Mouse (Mus musculus) layer of hippocampus, postnatal 14 days (tissue): ENCODE results near the gene Bicd2. TPM values are rescaled to one million over a fixed set of nuclear protein-coding genes. Genes with fewer than 3 reads are reported as not detected.

ENCODE experiments used
- DNase-seq, 2 experiments: peaks; one replicate each; pipeline ENCODE4 v3.0.0; 2021 to 2022; ENCODE audit warnings: low spot score in 2 of 2, mixed read lengths in 1 of 2
- long read RNA-seq, 2 experiments: library from polyadenylated mRNA; stranded (forward); transcript quantifications; one replicate each; pipeline ENCODE4 v2.0.0; 2021
- total RNA-seq, 2 experiments: library from RNA; stranded (reverse); gene quantifications; 2 replicates each; pipeline ENCODE4 v1.2.3; 2021

The Bicd2 gene
- total RNA-seq, result 10 to 100 TPM; 47.9 to 48.6 TPM
- long read RNA-seq, experiment 1, full-length matches to known transcripts, result 29 of 40 reads
- long read RNA-seq, experiment 1, partial matches to known transcripts, result 5 of 40 reads
- long read RNA-seq, experiment 1, other reads (novel, unspliced or antisense), result 6 of 40 reads
- long read RNA-seq, experiment 2, full-length matches to known transcripts, result 26 of 36 reads
- long read RNA-seq, experiment 2, partial matches to known transcripts, result 1 of 36 reads
- long read RNA-seq, experiment 2, other reads (novel, unspliced or antisense), result 9 of 36 reads

DNA sequence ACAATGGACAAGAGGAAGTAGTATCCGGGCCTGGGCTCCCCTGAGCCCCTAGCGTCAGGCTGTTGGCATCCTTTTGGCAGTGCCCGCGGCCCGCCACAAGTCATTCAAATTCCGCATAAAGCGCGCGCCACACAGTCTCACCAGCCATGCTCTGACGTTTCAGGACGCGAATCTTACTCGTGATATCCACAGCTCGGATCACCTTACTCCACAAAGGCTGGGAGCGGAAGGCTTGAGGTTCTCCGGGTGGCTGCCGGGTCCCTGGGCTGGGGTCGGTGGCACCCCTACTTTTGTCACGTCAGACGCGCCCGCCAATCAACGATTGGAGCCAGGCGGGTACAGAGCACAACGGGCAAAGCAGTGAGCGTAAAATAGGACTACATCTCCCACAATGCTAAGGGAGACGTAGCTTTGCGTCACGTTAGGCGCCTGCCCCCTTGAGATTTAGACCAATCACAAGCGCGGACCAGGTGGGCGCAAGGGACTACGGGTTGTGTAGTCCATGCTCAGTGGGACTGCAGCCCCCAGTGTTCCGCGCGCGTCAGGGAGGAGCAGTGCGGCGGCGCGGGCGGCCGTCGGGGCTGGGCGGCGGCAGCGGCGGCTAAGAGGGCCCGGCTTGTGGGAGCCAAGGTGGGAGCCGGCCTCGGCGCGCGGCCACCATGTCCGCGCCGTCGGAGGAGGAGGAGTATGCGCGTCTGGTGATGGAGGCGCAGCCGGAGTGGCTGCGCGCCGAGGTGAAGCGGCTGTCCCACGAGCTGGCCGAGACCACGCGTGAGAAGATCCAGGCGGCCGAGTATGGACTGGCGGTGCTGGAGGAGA is at the start of gene Bicd2:
TSS of gene Bicd2 (plus strand) at position 574 of the 819 bp plus-strand sequence.
- peak; percentile 94 to 99 for DNase-seq

DNA sequence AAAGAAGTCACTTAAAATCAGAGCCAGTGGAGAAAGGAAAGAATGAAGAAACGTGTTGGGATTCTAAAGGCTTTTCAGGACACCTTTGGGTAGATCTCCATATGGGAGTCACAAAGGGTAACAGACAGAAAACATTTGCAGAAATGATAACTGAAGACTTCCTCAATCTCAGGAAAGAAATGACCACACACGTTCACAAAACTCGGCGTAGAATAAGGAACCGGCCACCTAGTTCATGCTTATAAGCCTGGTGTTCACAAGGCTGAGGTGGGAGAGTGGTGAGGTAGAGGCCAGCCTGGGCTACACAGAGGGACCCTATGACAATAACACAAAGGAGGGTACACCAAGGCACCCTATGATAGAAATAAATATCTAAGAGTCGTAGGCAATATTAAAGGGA is 49.4 kb upstream of the Bicd2 start:
- no peak for DNase-seq

DNA sequence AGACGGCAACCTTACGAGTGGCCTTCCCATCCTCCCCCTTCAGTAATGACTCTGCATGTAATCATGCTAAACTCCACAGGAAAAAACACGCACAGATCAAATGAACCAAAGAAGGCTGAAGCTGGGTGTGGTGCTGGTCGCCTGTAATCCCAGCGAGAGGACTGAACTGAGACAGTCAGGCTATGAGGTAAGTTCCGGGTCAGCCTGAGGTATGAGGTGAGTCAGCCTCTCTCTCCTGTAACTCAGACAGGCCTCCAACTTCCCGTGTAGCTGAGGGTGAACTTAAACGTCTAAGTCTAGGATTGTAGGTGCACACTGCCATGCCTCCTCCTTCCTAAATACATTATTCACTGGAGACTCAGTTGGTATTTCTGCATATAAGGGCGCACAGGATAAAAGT is 47.3 kb upstream of the Bicd2 start:
- DNase-seq, result no peak

DNA sequence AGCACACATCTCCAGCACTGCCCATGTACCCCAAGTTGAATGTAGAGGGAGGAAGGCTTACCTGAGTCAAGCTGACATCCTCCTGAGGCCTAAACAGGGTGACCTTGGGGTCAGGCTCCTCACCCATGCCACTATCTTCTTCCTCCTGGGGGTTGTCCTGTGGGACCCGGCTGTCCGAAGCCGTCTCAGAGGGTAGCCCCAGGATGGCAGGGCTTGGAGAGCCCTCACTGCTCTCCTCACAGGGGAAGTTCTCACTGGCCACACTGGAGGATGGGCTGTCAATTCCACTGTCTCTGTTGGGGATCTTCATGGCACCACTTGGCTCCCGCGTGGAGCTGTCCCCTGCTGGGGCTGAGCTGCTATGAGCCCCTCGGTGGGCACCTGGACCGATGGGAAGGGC is 45.1 kb upstream of the Bicd2 start:
- no peak for DNase-seq

DNA sequence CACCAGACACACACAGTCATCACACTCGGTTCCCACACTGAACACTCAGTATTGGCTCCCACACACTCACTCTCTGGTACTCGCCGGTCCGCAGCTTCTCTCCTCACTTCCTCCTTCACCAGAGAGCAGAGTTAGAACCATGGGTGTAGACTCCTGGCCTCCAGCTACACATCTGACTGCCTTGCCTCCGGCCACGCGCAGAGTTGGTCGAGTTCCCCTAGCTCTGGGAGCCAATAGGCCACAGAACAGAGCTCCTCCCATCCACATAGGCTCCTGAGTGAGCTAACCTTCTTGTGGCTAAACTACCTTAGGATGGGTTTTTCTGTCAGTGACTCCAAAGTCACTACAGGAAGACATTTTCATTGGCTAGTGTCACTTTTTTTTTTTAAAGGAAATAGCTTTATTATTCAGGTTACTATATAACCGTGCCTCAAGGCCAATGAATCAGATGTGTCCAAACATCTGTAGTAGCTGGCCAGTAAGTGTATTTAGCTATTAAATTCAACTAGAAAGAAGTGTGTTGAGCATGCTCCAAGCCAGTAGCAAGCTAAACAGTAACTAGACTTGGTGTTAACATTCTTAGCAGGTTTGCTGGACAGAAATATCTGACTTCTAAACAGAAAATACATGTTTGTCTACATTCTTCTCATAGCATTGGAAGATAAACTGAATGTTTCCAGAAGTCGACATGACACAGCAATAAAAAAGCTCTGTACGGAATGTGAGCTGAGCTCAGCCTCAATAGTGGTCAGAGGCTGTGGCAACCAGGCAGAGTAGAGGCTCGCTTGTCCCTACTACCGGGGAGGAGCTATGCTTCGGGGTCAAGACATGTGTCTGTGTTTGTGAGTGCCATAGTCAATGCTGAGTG is 42.6 kb upstream of the Bicd2 start:
- DNase-seq, result no peak

DNA sequence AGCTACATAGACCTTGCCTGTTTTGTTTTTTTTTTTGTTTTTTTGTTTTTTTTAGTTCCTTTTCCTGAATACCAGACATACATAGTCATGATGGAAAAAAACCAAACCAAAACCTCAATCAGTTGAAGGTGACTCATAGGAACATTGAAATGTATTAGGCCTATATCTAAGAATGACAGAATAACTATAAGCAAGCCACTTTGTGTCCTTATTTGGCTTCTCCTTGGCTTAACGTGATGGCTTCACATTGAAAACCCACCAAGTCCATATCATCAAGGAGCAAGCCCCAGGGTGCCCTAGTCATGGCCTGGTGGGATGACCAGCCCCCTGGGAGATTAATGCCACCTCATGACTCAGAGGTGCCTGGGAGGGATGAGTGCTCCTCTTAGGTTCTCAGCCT is 40.6 kb upstream of the Bicd2 start:
- DNase-seq, result no peak

DNA sequence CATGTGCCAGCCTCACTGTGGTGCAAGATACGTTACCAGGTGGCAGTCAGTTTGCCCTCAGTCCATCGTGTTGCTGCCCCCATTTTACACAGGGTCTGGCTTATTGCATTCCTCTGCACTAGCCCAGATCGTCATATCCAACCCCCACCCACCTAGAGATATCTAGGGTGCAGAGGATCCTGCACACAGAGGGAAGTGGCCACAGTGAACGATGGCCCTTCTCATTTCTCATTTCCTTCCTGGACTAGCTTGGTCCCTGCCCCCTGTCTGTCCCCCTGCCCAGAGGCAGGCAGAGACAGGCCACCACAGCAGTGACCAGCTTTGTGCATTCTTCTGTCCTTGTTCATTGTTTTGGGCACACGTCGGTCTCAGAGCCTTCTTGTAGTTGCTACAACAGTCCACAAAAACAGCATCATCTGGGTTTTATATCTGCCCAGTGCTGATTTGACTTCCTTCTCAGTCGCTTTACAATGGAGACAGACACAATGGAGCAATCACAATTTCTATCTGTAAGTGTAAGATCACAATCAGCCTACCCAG is 34.5 kb upstream of the Bicd2 start:
- DNase-seq, result no peak

DNA sequence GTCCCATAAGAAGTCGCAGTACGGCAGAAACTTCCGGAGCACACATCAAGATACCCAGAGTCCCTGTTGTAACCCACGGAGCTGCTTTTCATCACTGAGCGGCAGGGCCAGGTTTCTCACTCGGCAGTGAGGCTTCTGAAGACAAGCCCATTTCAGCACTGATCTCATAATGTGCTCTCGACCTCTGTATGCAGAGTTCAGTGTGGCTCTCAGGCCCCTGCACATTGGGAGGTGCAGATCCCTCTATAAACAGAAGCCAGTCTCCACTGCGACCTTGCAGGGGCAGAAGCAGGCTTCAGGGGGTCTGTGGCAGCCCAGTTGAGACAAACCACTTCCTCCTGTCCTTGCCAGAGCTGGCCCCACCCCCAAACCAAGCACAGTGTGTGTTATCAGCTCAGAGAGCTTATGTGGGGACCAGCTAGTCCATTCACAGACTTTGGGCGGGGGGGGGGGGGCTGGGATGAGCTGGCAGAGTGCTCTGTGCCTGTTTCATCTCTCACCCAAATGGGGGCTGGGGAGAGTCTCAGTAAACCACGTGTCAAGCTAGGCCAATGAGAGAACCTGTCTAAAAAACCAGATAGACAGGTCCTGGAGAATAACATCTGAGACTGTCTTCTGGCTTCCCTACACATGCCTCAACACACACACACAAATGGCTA is 33.9 kb upstream of the Bicd2 start:
- DNase-seq, result peak in 1 of 2 experiments; percentile 39

DNA sequence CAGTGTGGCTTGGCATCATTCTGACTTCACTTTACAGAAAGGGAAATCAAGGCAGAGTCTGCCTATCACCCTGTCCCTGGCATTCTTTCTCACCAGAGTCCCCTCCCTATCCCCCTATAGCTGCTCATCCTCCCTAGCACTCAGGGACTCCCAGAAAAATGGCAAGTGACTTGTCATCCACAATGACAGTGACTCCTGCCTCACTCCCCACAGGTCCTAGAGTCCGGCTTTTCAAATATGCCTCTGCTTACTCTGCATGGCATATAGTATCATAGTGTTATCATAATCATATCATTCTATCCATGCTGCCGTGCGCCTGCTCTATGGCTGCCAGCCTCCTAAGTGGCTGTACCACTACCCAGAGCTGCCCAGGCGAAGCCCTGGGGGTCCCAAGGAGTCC is 33.2 kb upstream of the Bicd2 start:
- DNase-seq, result no peak

DNA sequence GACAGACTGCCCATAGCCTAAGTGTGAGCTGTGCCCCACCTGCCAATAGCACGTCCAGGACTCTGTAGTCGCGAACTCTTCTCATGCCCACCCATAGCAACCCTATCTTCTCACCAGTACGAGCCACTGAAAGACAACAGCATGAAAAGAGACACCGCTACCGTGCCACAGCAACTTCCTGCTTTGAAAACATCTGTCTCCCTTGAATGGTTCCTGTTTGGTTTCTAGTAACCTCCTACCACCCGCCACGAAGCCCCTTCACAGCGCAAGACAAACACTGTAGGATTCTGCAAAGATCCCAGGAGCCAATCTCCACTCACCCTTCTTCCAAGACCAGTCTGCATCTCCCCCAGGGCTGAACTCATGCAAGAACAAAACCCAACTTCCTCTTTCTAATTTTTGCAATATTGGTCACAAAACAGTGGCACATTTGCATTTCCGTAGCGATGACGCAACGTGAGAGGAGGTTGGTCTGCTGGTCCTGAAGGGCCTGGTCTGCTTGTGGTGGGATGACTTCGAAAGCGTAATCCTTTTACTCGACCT is 32.5 kb upstream of the Bicd2 start:
- no peak for DNase-seq

DNA sequence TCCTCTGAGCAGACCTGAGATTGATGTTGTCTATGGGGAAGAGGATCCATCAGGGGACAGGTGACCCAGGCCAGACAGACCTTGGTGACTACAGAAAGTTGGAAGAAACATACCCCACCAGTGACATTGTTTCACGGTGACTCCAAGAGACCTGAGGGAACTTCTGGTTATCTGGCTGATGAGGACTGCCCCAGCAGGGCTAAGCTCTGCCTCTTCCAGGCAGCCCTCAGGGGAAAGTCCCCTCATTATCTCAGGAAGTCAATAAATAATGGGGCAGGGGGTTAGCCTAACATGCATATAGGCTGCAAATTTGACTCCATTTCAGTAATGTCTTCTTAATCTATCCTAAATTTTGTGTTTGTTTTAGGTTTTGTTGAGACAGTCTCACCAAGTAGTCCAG is 31.9 kb upstream of the Bicd2 start:
- no peak for DNase-seq

DNA sequence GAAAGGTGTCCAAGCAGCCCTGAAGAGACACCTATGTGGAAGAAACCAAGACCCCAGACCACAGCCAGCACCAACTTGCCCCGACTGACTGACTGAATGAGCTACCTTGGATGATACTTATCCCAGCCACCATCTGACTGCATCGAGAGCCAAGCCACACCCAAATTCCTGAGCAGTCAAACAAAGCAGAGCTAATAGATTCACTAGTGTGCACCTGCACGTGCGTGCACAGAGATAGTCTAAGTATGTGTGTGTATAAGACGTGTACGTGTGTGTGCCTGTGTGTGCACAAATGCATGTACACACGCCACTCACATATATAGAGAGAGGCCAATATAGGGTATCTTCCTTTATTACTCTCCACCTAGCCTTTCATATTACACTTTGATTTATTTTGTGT is 29.7 kb upstream of the Bicd2 start:
- no peak for DNase-seq

DNA sequence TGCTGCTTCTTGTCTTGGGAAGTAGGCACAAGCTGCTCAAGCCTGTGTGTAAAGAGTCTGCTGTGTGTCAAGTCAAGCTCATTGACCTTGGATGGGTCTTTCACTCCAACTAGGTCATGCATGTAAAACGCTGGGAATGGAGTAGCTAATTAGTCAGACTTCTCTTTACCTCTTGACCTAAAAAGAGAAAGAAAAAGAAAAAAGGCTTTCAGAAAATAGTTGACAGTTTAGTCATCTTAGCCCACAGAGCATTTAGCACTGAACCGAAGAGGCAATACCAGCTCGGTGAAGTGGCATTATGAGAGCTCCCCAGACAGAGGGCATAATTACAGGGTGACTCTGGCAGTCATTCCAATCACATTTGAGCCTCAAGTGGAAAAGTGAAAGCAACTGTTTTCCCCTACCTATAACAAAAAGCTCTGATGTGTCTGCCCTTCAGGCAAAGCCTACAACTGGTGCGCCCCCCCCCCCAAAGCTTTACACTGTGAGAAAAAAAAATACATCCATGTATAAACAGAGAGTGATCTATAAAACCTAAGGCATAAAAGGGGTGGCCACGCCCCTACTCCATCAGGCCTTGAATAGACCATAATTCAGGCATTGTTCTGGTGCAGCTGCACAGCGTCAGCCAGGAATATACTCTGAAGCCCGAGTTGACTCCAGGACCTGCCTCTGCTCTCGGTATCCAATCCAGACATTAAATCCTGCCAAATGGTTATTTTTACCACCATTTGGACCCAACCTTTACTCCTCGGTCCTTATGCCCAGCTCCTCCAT is 24.8 kb upstream of the Bicd2 start:
- no peak for DNase-seq

DNA sequence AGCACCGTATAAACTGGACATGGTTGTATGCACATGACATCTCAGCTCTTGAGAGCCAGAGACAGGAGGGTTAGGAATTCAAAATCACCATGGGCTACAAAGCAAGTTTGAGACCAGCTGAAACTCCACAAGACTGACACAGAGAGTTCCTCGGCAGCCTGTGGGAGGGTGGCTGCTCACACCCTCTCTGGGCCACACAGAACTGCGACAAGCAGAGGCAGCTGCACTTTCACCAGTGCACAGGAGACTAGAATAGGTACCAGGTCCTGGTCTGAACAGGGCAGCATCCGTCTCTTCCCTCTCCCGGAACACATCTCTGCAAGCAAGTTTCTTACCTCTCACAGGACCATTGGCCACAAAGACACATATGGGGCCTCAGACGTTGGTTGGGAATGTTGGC is 23.9 kb upstream of the Bicd2 start:
- DNase-seq, result no peak

DNA sequence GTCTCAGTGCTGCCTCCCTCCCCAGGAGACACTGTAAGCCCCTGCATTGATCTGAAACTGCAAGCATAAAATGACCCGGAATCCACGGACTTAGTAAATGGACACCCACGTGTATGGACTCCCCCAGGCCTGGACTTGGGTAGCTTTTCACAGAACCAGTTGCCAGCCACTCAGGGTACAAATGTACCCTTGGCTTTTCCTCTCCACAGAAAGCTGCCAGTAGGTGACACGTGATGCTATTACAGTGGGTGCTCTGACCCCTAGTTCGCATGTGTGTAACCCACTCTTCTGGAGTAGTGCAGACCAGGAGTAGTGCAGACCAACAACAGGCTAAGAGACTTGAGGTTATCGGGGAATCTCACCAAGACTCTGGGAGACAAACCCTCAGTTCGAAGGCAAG is 23.5 kb upstream of the Bicd2 start:
- DNase-seq, result no peak

DNA sequence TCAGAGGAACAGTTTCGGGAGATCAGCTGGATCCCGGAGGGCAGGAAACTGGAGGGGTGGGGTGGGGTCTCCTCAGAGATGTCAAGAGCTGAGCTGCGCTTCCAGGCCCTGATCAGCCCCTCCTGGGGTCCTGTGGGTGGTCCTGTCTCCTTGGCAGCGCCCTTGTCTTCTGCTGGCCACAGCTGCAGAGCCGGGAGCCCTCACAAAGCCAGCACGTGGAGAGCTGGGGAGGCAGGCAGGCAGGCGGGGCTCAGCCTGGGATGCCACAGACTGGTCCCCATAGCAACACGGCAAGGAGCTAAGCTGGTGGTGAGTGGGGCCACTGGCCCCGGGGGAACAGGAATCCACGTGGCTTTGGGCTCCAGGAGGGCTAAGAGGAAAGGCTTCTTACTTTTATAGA is 21.3 kb upstream of the Bicd2 start, which contains the start of gene Fgd3:
TSS of gene Fgd3 (minus strand) at position 272 of the 400 bp plus-strand sequence.
- DNase-seq, result peak; percentile 57 to 60

DNA sequence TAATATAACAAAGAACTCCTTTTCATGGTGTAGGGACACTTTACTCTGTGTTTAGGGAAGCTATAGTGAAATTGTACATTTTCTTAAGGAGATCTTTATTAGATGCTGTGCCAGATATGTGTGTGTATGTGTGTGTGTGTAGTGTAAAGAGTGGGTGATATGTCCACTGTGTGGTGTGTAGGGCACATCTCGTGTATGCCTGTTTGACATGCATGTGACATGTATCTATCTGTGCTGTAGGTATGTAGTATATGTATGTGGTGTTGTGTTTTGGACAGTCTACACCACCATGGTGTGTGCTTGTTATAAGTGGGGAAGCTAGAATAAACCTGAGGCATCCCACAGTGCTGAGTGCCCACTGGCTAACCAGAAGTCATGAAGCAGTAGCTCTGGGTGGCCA is 20.9 kb upstream of the Bicd2 start:
- DNase-seq, result no peak

DNA sequence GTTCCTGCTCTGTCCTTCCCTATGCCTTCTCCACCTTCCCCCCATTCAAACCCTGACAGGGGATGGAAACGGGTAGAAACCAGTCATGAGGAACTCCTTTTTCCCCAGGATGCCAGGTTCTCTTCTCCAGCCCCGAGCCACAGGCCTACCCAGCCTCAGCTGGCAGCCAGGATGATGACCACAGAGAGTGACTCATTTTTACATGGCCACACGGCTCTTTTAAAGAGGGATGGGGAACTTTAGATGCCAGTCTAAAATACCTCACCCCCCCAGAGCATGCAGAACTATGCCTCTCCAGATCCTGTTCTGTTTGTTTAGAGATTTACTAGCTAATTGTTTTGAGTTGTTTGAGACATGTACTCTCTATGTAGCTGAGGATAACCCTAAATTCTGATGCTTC is 19.9 kb upstream of the Bicd2 start:
- no peak for DNase-seq

DNA sequence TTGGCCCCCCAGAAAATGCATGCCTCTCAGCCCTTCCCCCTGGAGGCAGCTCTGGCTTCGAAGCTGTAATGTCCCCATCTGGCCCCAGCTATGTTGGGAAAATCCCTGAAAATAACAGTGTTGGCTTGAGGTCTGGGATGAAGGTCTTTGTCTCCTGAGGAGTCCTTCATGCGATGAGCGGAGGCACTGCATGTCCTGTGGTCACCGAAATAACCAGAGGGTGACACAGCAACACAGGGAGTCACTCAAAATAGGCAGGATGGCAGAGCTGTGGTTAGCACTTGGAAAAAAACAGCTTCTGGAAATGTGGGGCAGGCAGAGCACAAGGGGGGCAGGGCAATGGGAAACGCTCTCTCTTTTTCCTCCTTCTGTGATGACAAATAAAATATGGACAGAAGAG is 19.2 kb upstream of the Bicd2 start:
- DNase-seq, result no peak

DNA sequence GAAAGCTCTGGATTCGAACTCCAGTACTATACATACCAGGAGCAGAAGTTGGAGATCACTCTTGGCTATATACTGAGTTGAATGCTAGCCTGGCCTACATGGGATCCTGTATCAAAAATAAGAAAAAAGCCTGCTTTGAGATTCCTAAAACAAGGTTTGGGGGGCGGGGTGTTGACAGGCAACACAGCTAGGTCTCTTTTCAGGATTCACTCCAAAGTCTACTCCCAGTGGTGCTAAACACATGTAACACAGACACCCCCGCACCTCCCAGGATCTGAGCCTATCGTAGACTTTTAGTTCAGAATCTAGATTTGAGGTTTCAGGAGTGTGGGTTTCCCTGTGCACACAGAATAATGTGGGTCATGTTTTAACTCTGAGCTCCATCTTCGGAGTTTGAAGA is 18.6 kb upstream of the Bicd2 start:
- no peak for DNase-seq
